Mouse (Mus musculus) spleen, adult 2 months (tissue): ENCODE data around the gene Pth2.

Experiments
- CTCF ChIP-seq: fragments of 200-500 bp; IDR thresholded peaks from 2 replicates; pipeline ENCODE4 v1.5.1; 2011; ENCODE audit warnings: mild to moderate bottlenecking, inconsistent platforms; ENCODE audit not compliant: insufficient read depth, insufficient read length, insufficient replicate concordance; ENCODE audit errors: extremely low read depth
- POLR2A ChIP-seq: fragments of 200-500 bp; IDR thresholded peaks from 2 replicates; pipeline ENCODE4 v1.6.1; 2011; ENCODE audit warnings: low read depth, low read length, inconsistent platforms

DNA sequence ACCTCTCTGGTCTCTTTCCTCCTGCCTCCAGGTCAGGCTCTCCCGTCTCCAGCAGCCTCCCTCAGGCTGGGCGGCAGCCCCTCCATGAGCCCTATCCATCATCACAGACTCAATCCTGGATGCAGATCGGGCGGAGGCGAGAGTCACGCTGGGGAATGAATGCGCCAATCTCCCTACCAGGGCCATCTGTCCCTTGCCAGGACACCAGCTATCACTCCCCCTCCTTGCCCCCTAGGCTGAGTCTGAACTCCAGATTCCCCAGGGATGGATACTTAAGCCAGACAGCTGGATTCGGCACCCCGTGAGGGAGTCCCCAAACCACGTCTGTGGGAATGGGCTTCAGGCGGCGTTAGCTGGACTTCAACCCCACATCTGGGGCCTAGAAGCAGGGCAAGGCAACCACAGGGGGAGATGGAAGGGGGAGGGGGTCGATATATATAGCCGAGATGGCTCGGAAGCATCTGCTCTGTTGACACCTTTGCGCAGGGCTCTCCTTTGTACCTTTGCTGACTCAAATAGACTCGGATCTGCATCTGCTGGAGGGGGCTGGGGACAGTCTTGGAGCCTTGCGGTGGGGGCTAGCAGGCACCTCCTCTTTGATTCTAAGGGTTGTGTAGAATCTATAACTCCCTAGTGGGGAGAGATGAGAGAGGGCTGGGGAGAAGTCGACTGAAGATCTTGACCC lies 12.9 kb upstream of the Pth2 start:
- TF ChIP-seq POLR2A (no peak), CTCF (no peak)
